Mouse (Mus musculus) C2C12 (cell line): ENCODE data around the gene Fgd6. TPM values are rescaled to one million over a fixed set of nuclear protein-coding genes. Genes with fewer than 3 reads are reported as not detected.

Source experiments
- H3K27me3 ChIP-seq: one replicate; pipeline ENCODE4 v1.6.1; 2011; ENCODE audit not compliant: control insufficient read depth, insufficient read depth, insufficient read length
- H3K36me3 ChIP-seq: one replicate; pipeline ENCODE4 v1.6.1; 2011; ENCODE audit not compliant: control insufficient read depth, insufficient read depth
- H3K4me3 ChIP-seq: one replicate; pipeline ENCODE4 v1.5.1; 2011; ENCODE audit warnings: mild to moderate bottlenecking, control low read depth; ENCODE audit not compliant: poor library complexity, insufficient read depth, severe bottlenecking
- H3K79me2 ChIP-seq: one replicate; pipeline ENCODE4 v1.6.1; 2011; ENCODE audit not compliant: control insufficient read depth, insufficient read depth
- H3K79me3 ChIP-seq: one replicate; pipeline ENCODE4 v1.6.1; 2011; ENCODE audit warnings: low read depth, control low read depth
- H3ac ChIP-seq: one replicate; pipeline ENCODE3; 2011; ENCODE audit warnings: low read depth; ENCODE audit not compliant: control insufficient read depth, insufficient read length
- CEBPB ChIP-seq: IDR thresholded peaks from one replicate; pipeline ENCODE4 v1.6.1; 2011; ENCODE audit warnings: low read depth, mild to moderate bottlenecking, control low read depth, moderate library complexity
- CTCF ChIP-seq: IDR thresholded peaks from one replicate; pipeline ENCODE4 v1.5.1; 2011; ENCODE audit not compliant: control insufficient read depth, insufficient read depth, insufficient read length
- FOSL1 ChIP-seq: IDR thresholded peaks from one replicate; pipeline ENCODE4 v1.8.0; 2011; ENCODE audit warnings: mild to moderate bottlenecking, low read length; ENCODE audit not compliant: poor library complexity, insufficient read depth, severe bottlenecking
- MAX ChIP-seq: IDR thresholded peaks from one replicate; pipeline ENCODE4 v1.6.1; 2011; ENCODE audit warnings: mild to moderate bottlenecking, control low read depth
- MYOD1 ChIP-seq: IDR thresholded peaks from one replicate; pipeline ENCODE4 v1.6.1; 2011; ENCODE audit warnings: low read depth; ENCODE audit not compliant: control insufficient read depth, insufficient read length
- MYOG ChIP-seq: IDR thresholded peaks from one replicate; pipeline ENCODE4 v1.6.1; 2011; ENCODE audit not compliant: control insufficient read depth, insufficient read length; ENCODE audit errors: extremely low read depth
- USF1 ChIP-seq: IDR thresholded peaks from one replicate; pipeline ENCODE4 v1.6.1; 2011; ENCODE audit warnings: low read depth, mild to moderate bottlenecking, control low read depth, moderate library complexity
- long read RNA-seq, 2 experiments: library from polyadenylated mRNA; unstranded; transcript quantifications; one replicate each; pipeline ENCODE4 v2.0.0; 2019 to 2020
- polyA plus RNA-seq: library from polyadenylated mRNA; unstranded; fragments of >200 nt; fragmentation: generic; extraction: Trizol; gene quantifications from one replicate; pipeline ENCODE4 v1.2.1, GENCODE M21; 2012; ENCODE audit warnings: missing spikeins

The Fgd6 gene
- polyA plus RNA-seq: 1.3 TPM
- long read RNA-seq, experiment 1, partial matches to known transcripts: 0 of 1 reads
- long read RNA-seq, experiment 1, other reads (novel, unspliced or antisense): 1 of 1 reads
- long read RNA-seq, experiment 2, full-length matches to known transcripts: 17 of 33 reads
- long read RNA-seq, experiment 2, partial matches to known transcripts: 10 of 33 reads
- long read RNA-seq, experiment 2, other reads (novel, unspliced or antisense): 6 of 33 reads

- Histone ChIP-seq H3K79me2 (peaks cover 42% of the 10 kb centered on the region), H3ac (peak within 1 kb of the TSS; percentile 99), H3K79me3 (peaks cover 16% of the 10 kb centered on the region), H3K36me3 (peaks cover 3% of the 10 kb centered on the region), H3K4me3 (peak within 1 kb of the TSS; percentile 99), H3K27me3 (no peaks in the 10 kb centered on the region)
- TF ChIP-seq MYOD1 (no peak), CTCF (peak; percentile 35), MAX (peak; percentile 13)
Measured at GRCm38 (mm10) chr10:94035658-94036374, at the start of gene Fgd6, which contains the start of gene Vezt. Fgd6 (plus strand) TSS chr10:94036001. Vezt (minus strand) TSS chr10:94035817.

GRCm38 (mm10) chr10:93994136-93994535 is 41.7 kb upstream of the Fgd6 start:
- peaks cover 46% of the 10 kb centered on the region for H3K36me3 ChIP-seq
- TF ChIP-seq MYOG (no peak), MAX (no peak), CEBPB (no peak), USF1 (no peak), CTCF (no peak), MYOD1 (no peak), FOSL1 (no peak)
- H3K79me2 ChIP-seq: no peaks in the 10 kb centered on the region

GRCm38 (mm10) chr10:93995100-93995499 is 40.7 kb upstream of the Fgd6 start:
- H3K79me3 ChIP-seq: no peaks in the 10 kb centered on the region
- peaks cover 45% of the 10 kb centered on the region for H3K36me3 ChIP-seq
- TF ChIP-seq FOSL1 (no peak), CTCF (no peak), MYOD1 (no peak), CEBPB (no peak), MAX (no peak), USF1 (no peak), MYOG (no peak)
- H3K4me3 ChIP-seq: no peak overlapping the region
- H3K27me3 ChIP-seq: no peaks in the 10 kb centered on the region
- no peaks in the 10 kb centered on the region for H3K79me2 ChIP-seq
- no peak overlapping the region for H3ac ChIP-seq

More at GRCm38 (mm10) chr10:93994136-93994535, 41.7 kb upstream of the Fgd6 start:
- H3K79me3 ChIP-seq: no peaks in the 10 kb centered on the region
- H3ac ChIP-seq: no peak overlapping the region
- H3K4me3 ChIP-seq: no peak overlapping the region
- H3K27me3 ChIP-seq: no peaks in the 10 kb centered on the region

GRCm38 (mm10) chr10:93999357-93999756 is 36.4 kb upstream of the Fgd6 start:
- Histone ChIP-seq H3K79me3 (no peaks in the 10 kb centered on the region), H3ac (no peak overlapping the region), H3K4me3 (no peak overlapping the region), H3K36me3 (peaks cover 42% of the 10 kb centered on the region), H3K79me2 (no peaks in the 10 kb centered on the region), H3K27me3 (no peaks in the 10 kb centered on the region)
- TF ChIP-seq USF1 (no peak), CTCF (no peak), FOSL1 (no peak), MAX (no peak), MYOD1 (no peak), CEBPB (no peak)

- H3K79me3 ChIP-seq: no peaks in the 10 kb centered on the region
- H3ac ChIP-seq: no peak overlapping the region
- no peaks in the 10 kb centered on the region for H3K79me2 ChIP-seq
- peaks cover 34% of the 10 kb centered on the region for H3K36me3 ChIP-seq
- H3K27me3 ChIP-seq: no peaks in the 10 kb centered on the region
- no peak for TF ChIP-seq CTCF
- no peak for TF ChIP-seq MAX
- H3K4me3 ChIP-seq: no peak overlapping the region
Measured at GRCm38 (mm10) chr10:94000223-94000622, 35.6 kb upstream of the Fgd6 start.

GRCm38 (mm10) chr10:94008356-94008755 is 27.4 kb upstream of the Fgd6 start:
- TF ChIP-seq CTCF: no peak
- no peak for TF ChIP-seq FOSL1
- no peak for TF ChIP-seq MAX
- no peak for TF ChIP-seq MYOG
- TF ChIP-seq USF1: no peak
- no peak for TF ChIP-seq CEBPB
- TF ChIP-seq MYOD1: no peak
- H3K4me3 ChIP-seq: no peak overlapping the region
- H3K79me2 ChIP-seq: peaks cover 5% of the 10 kb centered on the region
- peaks cover 3% of the 10 kb centered on the region for H3K36me3 ChIP-seq
- H3ac ChIP-seq: no peak overlapping the region
- H3K79me3 ChIP-seq: peaks cover 6% of the 10 kb centered on the region
- no peaks in the 10 kb centered on the region for H3K27me3 ChIP-seq
